Mouse (Mus musculus): Measurements from ENCODE around the gene Ghrl. TPM values are rescaled to one million over a fixed set of nuclear protein-coding genes. Genes with fewer than 3 reads are reported as not detected.
"Not testable (repeated sequence)": the region's sequence is repeated elsewhere in the genome, so short reads cannot be mapped to it uniquely, and the experiment has no call there.

The Ghrl gene
- polyA plus RNA-seq, 1 experiment from 2014 or later = 0.66 TPM

DNA sequence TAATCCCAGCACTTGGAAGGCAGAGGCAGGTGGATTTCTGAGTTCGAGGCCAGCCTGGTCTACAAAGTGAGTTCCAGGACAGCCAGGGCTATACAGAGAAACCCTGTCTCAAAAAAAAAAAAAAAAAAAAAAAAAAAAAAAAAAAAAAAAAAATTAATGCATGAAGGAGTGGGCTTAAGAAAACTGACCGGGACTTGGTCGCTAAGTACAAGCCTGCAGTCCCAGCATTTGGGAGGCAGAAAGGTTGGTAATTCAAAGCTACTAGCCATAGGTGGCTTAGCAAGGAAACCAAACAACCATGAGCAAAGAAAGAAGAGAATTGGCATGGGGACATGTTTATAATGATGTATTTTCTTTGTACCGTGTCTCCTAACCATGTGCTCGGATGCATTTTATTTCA, 6.3 kb downstream of the Ghrl start:
- ATAC-seq; H3K27me3 ChIP-seq (replicated peaks; ENCODE audit: control insufficient read depth, insufficient read depth, low read length); DNase-seq (ENCODE audit: low spot score); H3K4me2 ChIP-seq (ENCODE audit: low read length); H3K9ac ChIP-seq (ENCODE audit: low read length); H3K4me3 ChIP-seq (ENCODE audit: low read depth, low read length); H3K4me1 ChIP-seq (ENCODE audit: control insufficient read depth, insufficient read depth, low read length); H3K27ac ChIP-seq (ENCODE audit: low read depth, low read length); H3K9me3 ChIP-seq (replicated peaks; ENCODE audit: control insufficient read depth, low read length): not testable (repeated sequence)
- H3K36me3 ChIP-seq (ENCODE audit: control insufficient read depth, insufficient read depth, low read length) = peaks cover 86% of the 10 kb centered on the region
- 91% methylated on average over 5 of the region's 5 CpGs for WGBS

DNA sequence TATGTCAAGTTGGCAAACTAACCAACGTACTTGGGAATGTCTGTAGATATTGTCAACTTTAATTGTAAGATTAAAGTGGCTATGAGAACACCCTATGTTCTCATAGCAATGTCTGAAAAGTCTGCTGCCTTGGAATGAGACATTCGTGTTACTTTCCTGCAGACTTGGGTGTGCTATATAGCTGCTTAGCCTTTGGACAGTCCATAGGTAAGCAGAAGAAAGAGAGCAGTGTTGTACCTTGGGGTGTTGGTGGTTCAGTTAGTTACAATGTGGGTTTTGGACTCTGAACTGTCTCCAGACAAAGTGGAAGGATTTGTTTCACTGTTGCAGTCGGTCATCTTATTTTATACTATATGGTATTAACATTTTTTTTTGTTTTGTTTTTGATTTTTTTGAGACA, 7.0 kb downstream of the Ghrl start:
- Histone ChIP-seq H3K4me3 (ENCODE audit: low read depth, low read length) (no peak overlapping the region), H3K4me2 (ENCODE audit: low read length) (no peak overlapping the region), H3K9me3 (replicated peaks; ENCODE audit: control insufficient read depth, low read length) (no peaks in the 10 kb centered on the region), H3K27me3 (replicated peaks; ENCODE audit: control insufficient read depth, insufficient read depth, low read length) (no peaks in the 10 kb centered on the region), H3K36me3 (ENCODE audit: control insufficient read depth, insufficient read depth, low read length) (peaks cover 89% of the 10 kb centered on the region), H3K9ac (ENCODE audit: low read length) (no peak overlapping the region), H3K27ac (ENCODE audit: low read depth, low read length) (no peak overlapping the region), H3K4me1 (ENCODE audit: control insufficient read depth, insufficient read depth, low read length) (no peaks in the 10 kb centered on the region)
- ATAC-seq (no peak), DNase-seq (ENCODE audit: low spot score) (no peak)
- 94% methylated on average over 3 of the region's 3 CpGs for WGBS

- ATAC-seq (peak; percentile 71), DNase-seq (ENCODE audit: low spot score) (peak; percentile 5)
- peak overlapping the region; percentile 99 for H3K4me2 ChIP-seq (ENCODE audit: low read length)
- peaks cover 24% of the 10 kb centered on the region for H3K36me3 ChIP-seq (ENCODE audit: control insufficient read depth, insufficient read depth, low read length)
- peak overlapping the region; percentile 84 for H3K4me3 ChIP-seq (ENCODE audit: low read depth, low read length)
- H3K4me1 ChIP-seq (ENCODE audit: control insufficient read depth, insufficient read depth, low read length) = peaks cover 16% of the 10 kb centered on the region
- peak overlapping the region; percentile 83 for H3K9ac ChIP-seq (ENCODE audit: low read length)
- peak overlapping the region; percentile 71; the same call in 1 of the 2 replicates for H3K27ac ChIP-seq (ENCODE audit: low read depth, low read length)
- H3K9me3 ChIP-seq (replicated peaks; ENCODE audit: control insufficient read depth, low read length) = no peaks in the 10 kb centered on the region
- no peaks in the 10 kb centered on the region for H3K27me3 ChIP-seq (replicated peaks; ENCODE audit: control insufficient read depth, insufficient read depth, low read length)
- WGBS = under 1% methylated on average over 93 of the region's 113 CpGs
Observed at GRCm38 (mm10) chr6:113697222-113698205, 22.2 kb downstream of the Ghrl start.

DNA sequence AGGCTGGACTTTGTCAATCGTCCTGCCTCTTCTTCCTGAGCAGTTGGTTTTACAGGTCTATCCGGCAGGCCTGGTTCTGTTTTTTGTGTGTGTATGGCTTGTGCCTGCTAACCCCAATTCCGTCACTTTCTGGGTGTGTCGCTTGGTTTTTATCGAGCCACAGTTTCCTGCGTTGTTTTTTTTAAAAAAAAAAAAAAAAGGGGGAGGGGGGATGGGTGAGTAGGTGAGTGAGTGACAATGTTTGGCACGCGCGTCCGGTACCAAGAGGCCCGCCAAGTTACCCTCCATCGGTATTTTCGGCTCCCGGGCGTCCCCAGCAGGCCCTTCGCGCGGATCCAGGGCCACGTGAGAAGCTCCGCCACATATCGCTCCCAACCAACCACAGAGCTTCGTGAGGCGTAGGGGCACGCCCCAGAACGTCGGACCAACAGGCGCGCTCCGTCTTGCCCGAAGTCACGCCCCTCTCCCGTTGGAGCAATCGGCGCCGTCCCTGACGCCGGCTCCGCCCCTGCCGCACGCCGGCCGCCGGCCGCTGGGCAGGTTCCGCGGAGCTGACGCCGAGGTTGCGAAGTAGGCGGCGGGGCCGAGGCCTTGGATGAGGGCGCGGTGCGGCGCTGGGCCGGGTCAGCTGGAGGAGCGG, 23.0 kb downstream of the Ghrl start, which contains the start of gene Tatdn2:
Tatdn2 (plus strand) TSS at position 469 of the 640 bp plus-strand sequence.
- H3K9me3 ChIP-seq (replicated peaks; ENCODE audit: control insufficient read depth, low read length) = no peaks in the 10 kb centered on the region
- peaks cover 16% of the 10 kb centered on the region for H3K4me1 ChIP-seq (ENCODE audit: control insufficient read depth, insufficient read depth, low read length)
- under 1% methylated on average over 57 of the region's 58 CpGs for WGBS
- ATAC-seq = peak; percentile 100
- peak within 1 kb of the TSS; percentile 99 for H3K4me2 ChIP-seq (ENCODE audit: low read length)
- H3K36me3 ChIP-seq (ENCODE audit: control insufficient read depth, insufficient read depth, low read length) = peaks cover 15% of the 10 kb centered on the region
- peak within 1 kb of the TSS; percentile 84 for H3K4me3 ChIP-seq (ENCODE audit: low read depth, low read length)
- H3K27me3 ChIP-seq (replicated peaks; ENCODE audit: control insufficient read depth, insufficient read depth, low read length) = no peaks in the 10 kb centered on the region
- peak within 1 kb of the TSS; percentile 71; the same call in 1 of the 2 replicates for H3K27ac ChIP-seq (ENCODE audit: low read depth, low read length)
- peak; percentile 99 for DNase-seq (ENCODE audit: low spot score)
- peak within 1 kb of the TSS; percentile 83 for H3K9ac ChIP-seq (ENCODE audit: low read length)

- DNase-seq (ENCODE audit: low spot score) = no peak
- H3K36me3 ChIP-seq (ENCODE audit: control insufficient read depth, insufficient read depth, low read length) = peaks cover 9% of the 10 kb centered on the region; the same call in 1 of the 2 replicates
- H3K27me3 ChIP-seq (replicated peaks; ENCODE audit: control insufficient read depth, insufficient read depth, low read length) = no peaks in the 10 kb centered on the region
- peak overlapping the region; percentile 45; the same call in 1 of the 2 replicates for H3K9ac ChIP-seq (ENCODE audit: low read length)
- no peaks in the 10 kb centered on the region for H3K9me3 ChIP-seq (replicated peaks; ENCODE audit: control insufficient read depth, low read length)
- no peak overlapping the region for H3K27ac ChIP-seq (ENCODE audit: low read depth, low read length)
- peaks cover 16% of the 10 kb centered on the region for H3K4me1 ChIP-seq (ENCODE audit: control insufficient read depth, insufficient read depth, low read length)
- H3K4me2 ChIP-seq (ENCODE audit: low read length) = peak overlapping the region; percentile 99
- 90% methylated on average over 4 of the region's 4 CpGs for WGBS
- no peak for ATAC-seq
- peak overlapping the region; percentile 84 for H3K4me3 ChIP-seq (ENCODE audit: low read depth, low read length)
Observed at GRCm38 (mm10) chr6:113695766-113696355, 23.8 kb downstream of the Ghrl start.

GRCm38 (mm10) chr6:113695203-113695602, 24.5 kb downstream of the Ghrl start:
- Histone ChIP-seq H3K9ac (ENCODE audit: low read length) (no peak overlapping the region), H3K4me3 (ENCODE audit: low read depth, low read length) (no peak overlapping the region), H3K4me1 (ENCODE audit: control insufficient read depth, insufficient read depth, low read length) (peaks cover 16% of the 10 kb centered on the region), H3K27me3 (replicated peaks; ENCODE audit: control insufficient read depth, insufficient read depth, low read length) (no peaks in the 10 kb centered on the region), H3K36me3 (ENCODE audit: control insufficient read depth, insufficient read depth, low read length) (peaks cover 7% of the 10 kb centered on the region; the same call in 1 of the 2 replicates), H3K27ac (ENCODE audit: low read depth, low read length) (no peak overlapping the region), H3K9me3 (replicated peaks; ENCODE audit: control insufficient read depth, low read length) (no peaks in the 10 kb centered on the region), H3K4me2 (ENCODE audit: low read length) (no peak overlapping the region)
- DNase-seq (ENCODE audit: low spot score) (no peak), ATAC-seq (no peak)
- 77% methylated on average over 1 of the region's 1 CpGs for WGBS

- no peak overlapping the region for H3K4me3 ChIP-seq (ENCODE audit: low read depth, low read length)
Observed at GRCm38 (mm10) chr6:113693377-113693776, 26.3 kb downstream of the Ghrl start.

DNA sequence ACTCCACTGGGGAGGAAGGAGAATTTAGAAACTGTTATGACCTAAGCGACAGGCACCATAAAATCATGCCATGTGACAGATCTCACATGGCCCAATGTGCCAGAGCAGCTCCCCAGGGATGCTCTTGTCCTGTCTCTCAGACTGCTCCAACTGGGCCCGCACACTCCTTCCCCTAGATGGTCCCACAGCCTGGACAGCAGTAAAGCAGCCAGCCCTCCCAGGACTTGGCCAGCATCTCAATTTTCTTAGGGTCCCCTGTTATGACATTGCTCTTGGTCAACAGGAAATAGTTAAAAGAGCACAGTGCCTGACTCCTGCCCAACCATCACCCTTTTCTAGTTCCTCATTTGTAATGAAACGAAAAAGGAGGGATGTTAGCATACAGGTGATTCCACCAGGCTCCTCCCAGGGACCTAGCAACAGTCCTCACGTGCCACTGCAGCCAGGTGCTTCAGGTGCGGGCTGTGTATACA, 27.0 kb downstream of the Ghrl start:
- Histone ChIP-seq H3K4me1 (ENCODE audit: control insufficient read depth, insufficient read depth, low read length) (peaks cover 4% of the 10 kb centered on the region; the same call in 1 of the 2 replicates), H3K9me3 (replicated peaks; ENCODE audit: control insufficient read depth, low read length) (no peaks in the 10 kb centered on the region), H3K36me3 (ENCODE audit: control insufficient read depth, insufficient read depth, low read length) (no peaks in the 10 kb centered on the region), H3K27me3 (replicated peaks; ENCODE audit: control insufficient read depth, insufficient read depth, low read length) (no peaks in the 10 kb centered on the region), H3K4me3 (ENCODE audit: low read depth, low read length) (no peak overlapping the region), H3K4me2 (ENCODE audit: low read length) (no peak overlapping the region), H3K27ac (ENCODE audit: low read depth, low read length) (no peak overlapping the region), H3K9ac (ENCODE audit: low read length) (no peak overlapping the region)
- DNase-seq (ENCODE audit: low spot score) = no peak
- WGBS = 84% methylated on average over 5 of the region's 5 CpGs
- no peak for ATAC-seq

More at GRCm38 (mm10) chr6:113693377-113693776, 26.3 kb downstream of the Ghrl start:
- H3K4me1 ChIP-seq (ENCODE audit: control insufficient read depth, insufficient read depth, low read length) = peaks cover 9% of the 10 kb centered on the region
- H3K36me3 ChIP-seq (ENCODE audit: control insufficient read depth, insufficient read depth, low read length) = no peaks in the 10 kb centered on the region
- no peak overlapping the region for H3K4me2 ChIP-seq (ENCODE audit: low read length)
- no peak overlapping the region for H3K9ac ChIP-seq (ENCODE audit: low read length)
- ATAC-seq (no peak), DNase-seq (ENCODE audit: low spot score) (no peak)
- no peaks in the 10 kb centered on the region for H3K27me3 ChIP-seq (replicated peaks; ENCODE audit: control insufficient read depth, insufficient read depth, low read length)
- 95% methylated on average over 5 of the region's 5 CpGs for WGBS
- H3K27ac ChIP-seq (ENCODE audit: low read depth, low read length) = no peak overlapping the region
- no peaks in the 10 kb centered on the region for H3K9me3 ChIP-seq (replicated peaks; ENCODE audit: control insufficient read depth, low read length)

All from forebrain, embryonic 14.5 days (tissue).